Mouse (Mus musculus): ENCODE data around the gene Zcchc2. TPM values are rescaled to one million over a fixed set of nuclear protein-coding genes. Genes with fewer than 3 reads are reported as not detected.

Zcchc2 gene
- polyA plus RNA-seq, 1 experiment: 21.1 TPM

GRCm38 (mm10) chr1:106019854-106020253 is 29.6 kb downstream of the Zcchc2 start:
- Histone ChIP-seq H3K4me3 (ENCODE audit: low read depth, low read length) (no peak overlapping the region), H3K9ac (ENCODE audit: low read depth, poor library complexity, severe bottlenecking) (no peak overlapping the region), H3K36me3 (ENCODE audit: control insufficient read depth, insufficient read depth, low read length, poor library complexity, severe bottlenecking) (peaks cover 52% of the 10 kb centered on the region), H3K27me3 (ENCODE audit: control insufficient read depth, insufficient read depth, low read length, poor library complexity, severe bottlenecking) (no peaks in the 10 kb centered on the region), H3K9me3 (replicated peaks; ENCODE audit: control insufficient read depth, insufficient read depth, low read length, poor library complexity, severe bottlenecking) (no peaks in the 10 kb centered on the region), H3K4me1 (ENCODE audit: control insufficient read depth, insufficient read depth, low read length) (no peaks in the 10 kb centered on the region), H3K27ac (ENCODE audit: insufficient read depth, low read length) (no peak overlapping the region)
- no peak for TF ChIP-seq CTCF (IDR thresholded peaks at IDR 0.05; ENCODE audit: low read depth, low read length)
- TF ChIP-seq EP300 (IDR thresholded peaks at IDR 0.05; ENCODE audit: insufficient read depth, low read depth, low read length): no peak
- no peak for TF ChIP-seq POLR2A (IDR thresholded peaks at IDR 0.05; ENCODE audit: insufficient read depth, low read length)

- peaks cover 58% of the 10 kb centered on the region for H3K36me3 ChIP-seq (ENCODE audit: control insufficient read depth, insufficient read depth, low read length, poor library complexity, severe bottlenecking)
- no peak overlapping the region for H3K27ac ChIP-seq (ENCODE audit: insufficient read depth, low read length)
- TF ChIP-seq CTCF (IDR thresholded peaks at IDR 0.05; ENCODE audit: low read depth, low read length) (no peak), EP300 (IDR thresholded peaks at IDR 0.05; ENCODE audit: insufficient read depth, low read depth, low read length) (no peak), POLR2A (IDR thresholded peaks at IDR 0.05; ENCODE audit: insufficient read depth, low read length) (no peak)
Measured at GRCm38 (mm10) chr1:106022998-106023397, 32.8 kb downstream of the Zcchc2 start.

GRCm38 (mm10) chr1:106024254-106024653 is 34.0 kb downstream of the Zcchc2 start:
- Histone ChIP-seq H3K27ac (ENCODE audit: insufficient read depth, low read length) (no peak overlapping the region), H3K27me3 (ENCODE audit: control insufficient read depth, insufficient read depth, low read length, poor library complexity, severe bottlenecking) (no peaks in the 10 kb centered on the region), H3K9me3 (replicated peaks; ENCODE audit: control insufficient read depth, insufficient read depth, low read length, poor library complexity, severe bottlenecking) (no peaks in the 10 kb centered on the region), H3K4me3 (ENCODE audit: low read depth, low read length) (no peak overlapping the region), H3K9ac (ENCODE audit: low read depth, poor library complexity, severe bottlenecking) (no peak overlapping the region), H3K36me3 (ENCODE audit: control insufficient read depth, insufficient read depth, low read length, poor library complexity, severe bottlenecking) (peaks cover 55% of the 10 kb centered on the region), H3K4me1 (ENCODE audit: control insufficient read depth, insufficient read depth, low read length) (no peaks in the 10 kb centered on the region)
- no peak for TF ChIP-seq CTCF (IDR thresholded peaks at IDR 0.05; ENCODE audit: low read depth, low read length)
- no peak for TF ChIP-seq EP300 (IDR thresholded peaks at IDR 0.05; ENCODE audit: insufficient read depth, low read depth, low read length)
- no peak for TF ChIP-seq POLR2A (IDR thresholded peaks at IDR 0.05; ENCODE audit: insufficient read depth, low read length)

More at GRCm38 (mm10) chr1:106022998-106023397, 32.8 kb downstream of the Zcchc2 start:
- Histone ChIP-seq H3K27me3 (ENCODE audit: control insufficient read depth, insufficient read depth, low read length, poor library complexity, severe bottlenecking) (no peaks in the 10 kb centered on the region), H3K4me1 (ENCODE audit: control insufficient read depth, insufficient read depth, low read length) (no peaks in the 10 kb centered on the region), H3K9me3 (replicated peaks; ENCODE audit: control insufficient read depth, insufficient read depth, low read length, poor library complexity, severe bottlenecking) (no peaks in the 10 kb centered on the region), H3K4me3 (ENCODE audit: low read depth, low read length) (no peak overlapping the region), H3K9ac (ENCODE audit: low read depth, poor library complexity, severe bottlenecking) (no peak overlapping the region)

- TF ChIP-seq EP300 (IDR thresholded peaks at IDR 0.05; ENCODE audit: insufficient read depth, low read depth, low read length) (no peak), POLR2A (IDR thresholded peaks at IDR 0.05; ENCODE audit: insufficient read depth, low read length) (no peak), CTCF (IDR thresholded peaks at IDR 0.05; ENCODE audit: low read depth, low read length) (no peak)
- H3K9me3 ChIP-seq (replicated peaks; ENCODE audit: control insufficient read depth, insufficient read depth, low read length, poor library complexity, severe bottlenecking): no peaks in the 10 kb centered on the region
- no peak overlapping the region for H3K27ac ChIP-seq (ENCODE audit: insufficient read depth, low read length)
- peaks cover 51% of the 10 kb centered on the region for H3K36me3 ChIP-seq (ENCODE audit: control insufficient read depth, insufficient read depth, low read length, poor library complexity, severe bottlenecking)
- no peaks in the 10 kb centered on the region for H3K27me3 ChIP-seq (ENCODE audit: control insufficient read depth, insufficient read depth, low read length, poor library complexity, severe bottlenecking)
- no peak overlapping the region for H3K4me3 ChIP-seq (ENCODE audit: low read depth, low read length)
- H3K9ac ChIP-seq (ENCODE audit: low read depth, poor library complexity, severe bottlenecking): no peak overlapping the region
- H3K4me1 ChIP-seq (ENCODE audit: control insufficient read depth, insufficient read depth, low read length): no peaks in the 10 kb centered on the region
Measured at GRCm38 (mm10) chr1:106024778-106025177, 34.6 kb downstream of the Zcchc2 start.

- Histone ChIP-seq H3K36me3 (ENCODE audit: control insufficient read depth, insufficient read depth, low read length, poor library complexity, severe bottlenecking) (peaks cover 22% of the 10 kb centered on the region), H3K27me3 (ENCODE audit: control insufficient read depth, insufficient read depth, low read length, poor library complexity, severe bottlenecking) (no peaks in the 10 kb centered on the region), H3K4me3 (ENCODE audit: low read depth, low read length) (no peak overlapping the region), H3K4me1 (ENCODE audit: control insufficient read depth, insufficient read depth, low read length) (no peaks in the 10 kb centered on the region), H3K27ac (ENCODE audit: insufficient read depth, low read length) (no peak overlapping the region), H3K9me3 (replicated peaks; ENCODE audit: control insufficient read depth, insufficient read depth, low read length, poor library complexity, severe bottlenecking) (no peaks in the 10 kb centered on the region), H3K9ac (ENCODE audit: low read depth, poor library complexity, severe bottlenecking) (no peak overlapping the region)
- no peak for TF ChIP-seq CTCF (IDR thresholded peaks at IDR 0.05; ENCODE audit: low read depth, low read length)
Measured at GRCm38 (mm10) chr1:106029769-106030168, 39.6 kb downstream of the Zcchc2 start.

GRCm38 (mm10) chr1:106030331-106030730 is 40.1 kb downstream of the Zcchc2 start:
- no peak overlapping the region for H3K9ac ChIP-seq (ENCODE audit: low read depth, poor library complexity, severe bottlenecking)
- H3K9me3 ChIP-seq (replicated peaks; ENCODE audit: control insufficient read depth, insufficient read depth, low read length, poor library complexity, severe bottlenecking): no peaks in the 10 kb centered on the region
- no peaks in the 10 kb centered on the region for H3K4me1 ChIP-seq (ENCODE audit: control insufficient read depth, insufficient read depth, low read length)
- peaks cover 22% of the 10 kb centered on the region for H3K36me3 ChIP-seq (ENCODE audit: control insufficient read depth, insufficient read depth, low read length, poor library complexity, severe bottlenecking)
- no peak for TF ChIP-seq EP300 (IDR thresholded peaks at IDR 0.05; ENCODE audit: insufficient read depth, low read depth, low read length)
- TF ChIP-seq POLR2A (IDR thresholded peaks at IDR 0.05; ENCODE audit: insufficient read depth, low read length): no peak
- no peak for TF ChIP-seq CTCF (IDR thresholded peaks at IDR 0.05; ENCODE audit: low read depth, low read length)
- no peak overlapping the region for H3K27ac ChIP-seq (ENCODE audit: insufficient read depth, low read length)
- no peaks in the 10 kb centered on the region for H3K27me3 ChIP-seq (ENCODE audit: control insufficient read depth, insufficient read depth, low read length, poor library complexity, severe bottlenecking)
- no peak overlapping the region for H3K4me3 ChIP-seq (ENCODE audit: low read depth, low read length)
